Mouse (Mus musculus): ENCODE measurements around the gene Fuca1. TPM values are rescaled to one million over a fixed set of nuclear protein-coding genes. Genes with fewer than 3 reads are reported as not detected.

Gene Fuca1
- polyA plus RNA-seq, 1 experiment from 2014 or later = 93.3 TPM

DNA sequence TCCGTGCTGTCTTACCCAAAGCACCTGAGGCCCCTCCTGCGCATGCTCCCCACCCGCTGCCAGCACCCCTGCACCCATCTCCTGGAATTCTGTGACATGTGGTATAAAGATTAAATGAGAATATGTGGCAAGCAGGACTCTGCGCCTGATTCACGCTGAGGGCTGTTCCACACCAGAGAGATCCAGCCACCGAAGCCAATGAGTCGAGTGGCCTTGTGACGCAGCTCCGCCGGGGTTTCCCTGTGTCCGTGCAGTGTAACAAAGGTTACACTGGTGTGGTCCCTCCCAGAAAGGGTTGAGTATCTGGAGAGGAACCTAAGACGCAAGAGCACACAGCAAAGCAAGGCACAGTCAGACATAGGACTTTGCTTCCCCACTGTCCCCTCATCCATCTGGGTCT lies 34.9 kb upstream of the Fuca1 start:
- no peak overlapping the region for H3K4me3 ChIP-seq (ENCODE audit: low read depth, low read length)
- H3K4me2 ChIP-seq (replicated peaks; ENCODE audit: low read depth, low read length) = no peak overlapping the region
- WGBS = 90% methylated on average over 12 of the region's 12 CpGs
- H3K36me3 ChIP-seq (ENCODE audit: control insufficient read depth, insufficient read depth, low read length) = no peaks in the 10 kb centered on the region
- no peak for ATAC-seq (ENCODE audit: insufficient number of reproducible peaks, insufficient read depth, low FRiP score, low read depth)
- no peaks in the 10 kb centered on the region for H3K27me3 ChIP-seq (ENCODE audit: control insufficient read depth, insufficient read depth, low read length)
- no peaks in the 10 kb centered on the region for H3K9me3 ChIP-seq (ENCODE audit: control insufficient read depth, low read depth, low read length)
- no peak overlapping the region for H3K27ac ChIP-seq (ENCODE audit: low read length)
- no peak overlapping the region for H3K9ac ChIP-seq (replicated peaks; ENCODE audit: low read depth, low read length)
- no peaks in the 10 kb centered on the region for H3K4me1 ChIP-seq (ENCODE audit: control insufficient read depth, insufficient read depth, low read length)

DNA sequence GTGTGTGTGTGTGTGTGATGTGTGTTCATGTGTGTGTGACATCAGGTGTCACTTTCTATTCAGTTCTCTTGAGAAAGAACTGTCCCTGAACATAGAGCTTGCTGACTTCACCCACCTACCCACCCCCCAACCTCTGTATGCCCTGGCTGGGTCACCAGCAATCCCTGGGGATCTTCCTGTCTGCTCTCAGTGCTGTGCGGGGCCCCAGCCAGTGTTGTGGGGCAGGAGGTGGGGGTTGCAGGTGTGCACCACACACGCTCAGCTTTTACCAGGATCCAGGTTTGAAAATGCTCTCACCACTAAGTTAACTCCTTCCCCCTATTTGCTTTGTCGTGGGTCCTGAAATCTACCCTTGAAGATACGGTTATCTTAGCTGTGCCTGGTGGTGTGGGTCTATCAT lies 34.4 kb upstream of the Fuca1 start:
- ATAC-seq (ENCODE audit: insufficient number of reproducible peaks, insufficient read depth, low FRiP score, low read depth) = no peak
- no peak overlapping the region for H3K4me2 ChIP-seq (replicated peaks; ENCODE audit: low read depth, low read length)
- H3K9ac ChIP-seq (replicated peaks; ENCODE audit: low read depth, low read length) = no peak overlapping the region
- WGBS = 85% methylated on average over 4 of the region's 4 CpGs
- H3K36me3 ChIP-seq (ENCODE audit: control insufficient read depth, insufficient read depth, low read length) = no peaks in the 10 kb centered on the region
- no peak overlapping the region for H3K4me3 ChIP-seq (ENCODE audit: low read depth, low read length)
- no peaks in the 10 kb centered on the region for H3K9me3 ChIP-seq (ENCODE audit: control insufficient read depth, low read depth, low read length)
- no peaks in the 10 kb centered on the region for H3K4me1 ChIP-seq (ENCODE audit: control insufficient read depth, insufficient read depth, low read length)
- no peak overlapping the region for H3K27ac ChIP-seq (ENCODE audit: low read length)
- no peaks in the 10 kb centered on the region for H3K27me3 ChIP-seq (ENCODE audit: control insufficient read depth, insufficient read depth, low read length)

DNA sequence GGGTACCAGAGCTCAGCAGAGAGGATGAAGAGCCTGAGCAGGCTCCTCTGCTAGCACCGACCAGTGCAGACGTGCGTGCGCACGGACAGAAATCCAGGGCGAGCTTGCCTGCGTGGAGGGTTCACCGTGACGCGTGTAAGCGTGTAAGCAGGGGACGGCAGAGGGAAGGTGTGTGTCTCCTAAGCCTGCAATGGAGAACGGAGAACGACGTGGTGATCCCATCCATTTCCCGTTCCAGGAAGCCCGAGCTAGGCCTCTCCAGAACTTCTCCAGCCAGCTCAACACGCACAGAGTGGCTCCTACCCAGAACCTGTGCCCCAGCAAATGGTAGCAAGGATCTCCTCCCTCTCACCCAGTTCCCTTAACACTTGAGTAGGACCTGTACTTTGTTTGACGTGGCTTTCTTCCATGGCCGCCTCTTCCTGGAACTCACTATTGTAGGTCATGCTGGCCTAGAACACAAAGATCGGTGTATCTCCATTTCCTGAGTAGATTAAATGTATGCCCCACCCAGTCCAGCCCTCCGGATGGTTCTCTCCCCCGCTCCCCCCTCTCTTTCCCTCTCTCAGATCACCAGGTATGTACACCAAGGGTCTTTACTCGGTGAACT lies 32.0 kb upstream of the Fuca1 start:
- 87% methylated on average over 24 of the region's 24 CpGs for WGBS
- no peak for ATAC-seq (ENCODE audit: insufficient number of reproducible peaks, insufficient read depth, low FRiP score, low read depth)

DNA sequence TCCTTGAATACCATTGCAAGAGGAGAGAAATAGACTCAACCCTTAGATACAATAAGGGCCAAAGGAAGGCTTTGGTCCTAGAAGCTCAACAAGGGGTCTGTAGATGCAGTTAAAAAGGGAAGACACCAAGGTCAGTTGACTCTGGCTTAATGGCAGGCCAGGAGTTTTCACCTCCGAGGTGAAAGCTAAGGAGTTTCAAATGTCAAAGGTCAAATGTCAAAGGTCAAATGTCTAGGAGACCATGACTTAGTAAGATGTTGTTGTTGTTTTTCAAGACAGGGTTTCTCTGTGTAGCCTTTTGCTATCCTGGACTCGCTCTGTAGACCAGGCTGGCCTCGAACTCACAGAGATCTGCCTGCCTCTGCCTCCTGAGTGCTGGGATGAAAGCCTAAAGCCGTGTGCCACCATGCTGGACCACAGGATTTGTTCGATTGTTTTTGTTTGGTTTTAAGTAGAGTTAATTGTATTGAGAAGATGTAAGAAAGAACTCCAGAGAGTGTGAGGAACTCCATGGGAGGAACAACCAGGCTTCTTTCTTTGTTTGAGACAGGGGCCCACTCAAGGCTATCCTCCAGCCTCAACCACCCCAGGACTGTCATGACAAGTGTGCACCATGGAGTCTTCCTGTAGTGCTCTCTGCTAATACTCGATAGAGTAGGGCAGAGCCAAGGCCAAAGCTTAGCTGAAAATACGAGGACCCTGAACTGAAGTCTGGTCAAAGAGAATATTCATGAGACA lies 31.2 kb upstream of the Fuca1 start:
- Histone ChIP-seq H3K4me3 (ENCODE audit: low read depth, low read length) (no peak overlapping the region), H3K9ac (replicated peaks; ENCODE audit: low read depth, low read length) (no peak overlapping the region), H3K27me3 (ENCODE audit: control insufficient read depth, insufficient read depth, low read length) (no peaks in the 10 kb centered on the region), H3K27ac (ENCODE audit: low read length) (no peak overlapping the region), H3K4me1 (ENCODE audit: control insufficient read depth, insufficient read depth, low read length) (no peaks in the 10 kb centered on the region), H3K9me3 (ENCODE audit: control insufficient read depth, low read depth, low read length) (no peaks in the 10 kb centered on the region), H3K4me2 (replicated peaks; ENCODE audit: low read depth, low read length) (no peak overlapping the region), H3K36me3 (ENCODE audit: control insufficient read depth, insufficient read depth, low read length) (no peaks in the 10 kb centered on the region)
- 82% methylated on average over 7 of the region's 7 CpGs for WGBS
- ATAC-seq (ENCODE audit: insufficient number of reproducible peaks, insufficient read depth, low FRiP score, low read depth) = no peak

More for the DNA sequence above, 32.0 kb upstream of the Fuca1 start:
- no peaks in the 10 kb centered on the region for H3K27me3 ChIP-seq (ENCODE audit: control insufficient read depth, insufficient read depth, low read length)
- no peaks in the 10 kb centered on the region for H3K4me1 ChIP-seq (ENCODE audit: control insufficient read depth, insufficient read depth, low read length)
- H3K27ac ChIP-seq (ENCODE audit: low read length) = no peak overlapping the region
- H3K4me3 ChIP-seq (ENCODE audit: low read depth, low read length) = no peak overlapping the region
- no peaks in the 10 kb centered on the region for H3K36me3 ChIP-seq (ENCODE audit: control insufficient read depth, insufficient read depth, low read length)
- no peak overlapping the region for H3K9ac ChIP-seq (replicated peaks; ENCODE audit: low read depth, low read length)
- no peak overlapping the region for H3K4me2 ChIP-seq (replicated peaks; ENCODE audit: low read depth, low read length)
- H3K9me3 ChIP-seq (ENCODE audit: control insufficient read depth, low read depth, low read length) = no peaks in the 10 kb centered on the region

DNA sequence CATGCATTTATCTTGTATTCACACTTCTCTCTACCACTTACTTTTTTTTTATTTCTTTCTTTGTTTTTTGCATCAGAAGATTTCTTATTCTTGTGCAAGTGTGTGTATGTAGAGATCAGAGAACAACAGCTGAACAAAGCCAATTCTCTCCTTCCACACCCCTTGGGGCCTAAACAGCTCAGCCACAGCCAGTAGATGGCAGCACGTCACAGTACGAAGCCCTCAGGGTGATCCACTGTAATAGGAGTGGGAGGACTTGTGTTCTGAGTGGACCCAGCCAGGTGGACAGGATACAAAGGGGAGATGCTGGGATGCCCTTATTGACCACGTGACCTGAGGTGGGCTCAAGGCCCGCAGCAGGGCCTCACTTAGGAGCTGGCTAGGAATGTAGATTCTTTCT lies 30.7 kb upstream of the Fuca1 start:
- H3K9ac ChIP-seq (replicated peaks; ENCODE audit: low read depth, low read length) = no peak overlapping the region
- H3K36me3 ChIP-seq (ENCODE audit: control insufficient read depth, insufficient read depth, low read length) = no peaks in the 10 kb centered on the region
- WGBS = 5% methylated on average over 4 of the region's 4 CpGs
- H3K9me3 ChIP-seq (ENCODE audit: control insufficient read depth, low read depth, low read length) = no peaks in the 10 kb centered on the region
- H3K4me3 ChIP-seq (ENCODE audit: low read depth, low read length) = no peak overlapping the region
- H3K4me1 ChIP-seq (ENCODE audit: control insufficient read depth, insufficient read depth, low read length) = no peaks in the 10 kb centered on the region
- no peak overlapping the region for H3K27ac ChIP-seq (ENCODE audit: low read length)
- H3K27me3 ChIP-seq (ENCODE audit: control insufficient read depth, insufficient read depth, low read length) = no peaks in the 10 kb centered on the region
- H3K4me2 ChIP-seq (replicated peaks; ENCODE audit: low read depth, low read length) = no peak overlapping the region
- ATAC-seq (ENCODE audit: insufficient number of reproducible peaks, insufficient read depth, low FRiP score, low read depth) = peak; percentile 81; the same call in 1 of the 2 replicates

DNA sequence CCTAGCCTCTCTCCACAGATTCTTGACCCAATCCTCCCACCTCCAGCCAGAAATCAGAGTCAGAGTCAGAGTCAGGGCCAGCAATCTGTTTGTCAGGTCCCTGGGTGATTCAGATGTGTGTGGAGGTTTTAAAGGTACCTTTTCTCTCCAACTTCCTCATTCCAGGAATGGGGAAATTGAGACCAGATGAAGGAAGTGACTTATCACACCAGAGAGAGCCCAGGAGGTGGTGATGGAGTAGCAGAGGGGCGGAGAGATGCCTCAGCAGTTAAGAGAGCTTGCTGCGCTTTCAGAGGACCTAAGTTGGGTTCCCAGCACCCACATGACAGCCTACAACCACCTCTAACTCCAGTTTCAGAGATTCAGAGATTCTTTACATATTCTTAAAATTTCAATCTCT lies 29.0 kb upstream of the Fuca1 start:
- Histone ChIP-seq H3K9me3 (ENCODE audit: control insufficient read depth, low read depth, low read length) (no peaks in the 10 kb centered on the region), H3K36me3 (ENCODE audit: control insufficient read depth, insufficient read depth, low read length) (no peaks in the 10 kb centered on the region), H3K9ac (replicated peaks; ENCODE audit: low read depth, low read length) (no peak overlapping the region), H3K4me2 (replicated peaks; ENCODE audit: low read depth, low read length) (no peak overlapping the region), H3K27ac (ENCODE audit: low read length) (no peak overlapping the region), H3K27me3 (ENCODE audit: control insufficient read depth, insufficient read depth, low read length) (no peaks in the 10 kb centered on the region), H3K4me1 (ENCODE audit: control insufficient read depth, insufficient read depth, low read length) (no peaks in the 10 kb centered on the region), H3K4me3 (ENCODE audit: low read depth, low read length) (no peak overlapping the region)
- WGBS = 90% methylated on average over 2 of the region's 2 CpGs
- ATAC-seq (ENCODE audit: insufficient number of reproducible peaks, insufficient read depth, low FRiP score, low read depth) = no peak

DNA sequence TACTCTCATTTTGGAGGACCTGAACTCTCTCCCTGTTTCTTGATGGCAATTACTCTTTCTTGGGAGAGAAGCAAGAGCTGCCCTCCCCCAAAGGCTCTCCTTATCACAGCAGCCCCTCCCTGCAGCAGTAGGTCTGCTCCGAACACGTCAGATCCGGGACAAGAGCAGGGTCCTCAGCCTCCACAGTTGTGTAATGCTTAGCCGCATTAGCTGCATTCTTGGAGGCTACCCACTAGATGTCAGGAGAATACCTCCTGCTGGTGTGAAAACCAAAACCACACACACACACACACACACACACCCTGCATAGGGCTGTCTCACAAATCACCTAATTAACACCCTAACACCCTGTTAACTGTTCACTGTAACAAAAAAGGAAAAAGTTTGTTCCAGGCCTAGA lies 27.7 kb upstream of the Fuca1 start:
- no peaks in the 10 kb centered on the region for H3K27me3 ChIP-seq (ENCODE audit: control insufficient read depth, insufficient read depth, low read length)
- no peak overlapping the region for H3K9ac ChIP-seq (replicated peaks; ENCODE audit: low read depth, low read length)
- H3K4me2 ChIP-seq (replicated peaks; ENCODE audit: low read depth, low read length) = no peak overlapping the region
- H3K4me3 ChIP-seq (ENCODE audit: low read depth, low read length) = no peak overlapping the region
- ATAC-seq (ENCODE audit: insufficient number of reproducible peaks, insufficient read depth, low FRiP score, low read depth) = no peak
- H3K4me1 ChIP-seq (ENCODE audit: control insufficient read depth, insufficient read depth, low read length) = no peaks in the 10 kb centered on the region
- H3K36me3 ChIP-seq (ENCODE audit: control insufficient read depth, insufficient read depth, low read length) = no peaks in the 10 kb centered on the region
- no peaks in the 10 kb centered on the region for H3K9me3 ChIP-seq (ENCODE audit: control insufficient read depth, low read depth, low read length)
- WGBS = 37% methylated on average over 4 of the region's 4 CpGs
- no peak overlapping the region for H3K27ac ChIP-seq (ENCODE audit: low read length)

DNA sequence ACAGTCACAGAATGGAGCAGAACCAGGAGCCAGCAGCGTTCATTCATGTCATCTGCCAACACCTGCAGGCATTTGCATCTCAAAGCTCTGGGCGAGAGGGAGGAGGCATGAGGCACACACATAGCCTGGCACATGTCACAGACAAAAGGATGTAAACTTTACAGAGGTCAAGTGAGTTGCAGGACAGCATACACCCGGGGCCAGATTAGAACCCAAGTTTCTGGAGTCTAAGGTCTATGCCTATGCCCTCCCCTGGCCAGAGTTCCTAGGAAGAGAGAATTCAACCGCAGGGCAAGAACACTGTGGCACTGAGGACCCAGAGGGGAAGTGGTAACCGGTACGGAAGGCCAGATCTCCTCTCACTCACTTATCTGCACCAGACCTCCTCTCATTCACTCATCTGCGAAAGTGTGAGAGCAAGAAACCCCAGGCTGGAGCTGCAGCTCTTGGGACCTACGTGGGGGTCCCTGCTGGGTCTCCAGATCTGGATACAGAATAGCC lies 25.4 kb upstream of the Fuca1 start, which contains the start of gene Cnr2:
Gene Cnr2, plus strand, starts transcription at position 324 of the 501 bp plus-strand sequence.
- H3K4me2 ChIP-seq (replicated peaks; ENCODE audit: low read depth, low read length) = no peak within 1 kb of the TSS
- no peaks in the 10 kb centered on the region for H3K9me3 ChIP-seq (ENCODE audit: control insufficient read depth, low read depth, low read length)
- H3K4me3 ChIP-seq (ENCODE audit: low read depth, low read length) = no peak within 1 kb of the TSS
- H3K4me1 ChIP-seq (ENCODE audit: control insufficient read depth, insufficient read depth, low read length) = no peaks in the 10 kb centered on the region
- H3K27ac ChIP-seq (ENCODE audit: low read length) = no peak within 1 kb of the TSS
- no peaks in the 10 kb centered on the region for H3K36me3 ChIP-seq (ENCODE audit: control insufficient read depth, insufficient read depth, low read length)
- WGBS = 49% methylated on average over 8 of the region's 8 CpGs
- ATAC-seq (ENCODE audit: insufficient number of reproducible peaks, insufficient read depth, low FRiP score, low read depth) = no peak
- no peak within 1 kb of the TSS for H3K9ac ChIP-seq (replicated peaks; ENCODE audit: low read depth, low read length)
- H3K27me3 ChIP-seq (ENCODE audit: control insufficient read depth, insufficient read depth, low read length) = no peaks in the 10 kb centered on the region

All from stomach, embryonic 14.5 days (tissue).